Mouse (Mus musculus) WW6 (cell line): ENCODE measurements at regions not wholly inside any gene's neighbourhood (a gene's known extent, or its start where the extent isn't known, plus 50 kb on each side); places are given as distances from the start of the nearest gene placed in this dataset.

Source experiments
- DNase-seq: peaks from one replicate; pipeline ENCODE4 v3.0.0-alpha.2; 2013; ENCODE audit warnings: low read depth, low spot score

DNA sequence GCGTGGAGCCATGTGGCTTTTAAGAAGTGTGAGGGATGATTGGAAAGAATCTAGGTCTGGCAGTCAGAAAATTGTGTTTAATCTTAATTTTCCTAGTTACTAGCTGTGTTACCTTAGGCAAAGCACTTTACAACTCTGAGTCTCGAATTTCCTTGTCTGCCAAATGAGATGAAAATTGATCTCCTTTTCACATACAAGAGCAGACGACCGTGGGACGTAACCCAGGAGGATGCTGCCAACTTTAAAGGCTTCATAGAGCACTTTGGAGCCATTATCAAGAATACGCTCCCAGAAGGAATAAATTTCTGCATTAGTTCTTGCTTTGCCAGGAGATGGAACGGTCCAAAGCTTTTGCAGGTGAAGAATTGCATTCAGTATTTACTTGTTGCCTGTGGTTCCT lies 457.6 kb downstream of the Bcl11a start:
- DNase-seq, result no peak

DNA sequence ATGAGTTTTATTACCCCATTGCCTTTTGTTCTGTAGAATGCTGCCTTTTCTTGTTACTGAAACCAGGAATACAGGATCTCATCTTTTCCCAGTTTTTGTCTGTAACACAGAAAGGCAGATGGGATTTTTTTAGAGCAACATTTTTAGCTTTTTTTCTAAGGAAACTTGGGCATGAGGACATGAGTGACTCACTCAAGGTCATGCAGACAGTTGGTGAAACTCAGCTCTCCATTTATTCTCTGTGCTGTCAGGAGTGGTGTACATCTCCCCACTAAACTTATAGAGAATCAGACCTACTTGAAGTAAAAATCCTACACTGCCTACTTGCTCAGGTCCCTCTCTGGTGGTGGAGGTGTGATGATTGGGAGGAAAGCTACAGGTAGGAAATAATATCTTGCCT lies 459.9 kb downstream of the Bcl11a start:
- DNase-seq, result no peak

DNA sequence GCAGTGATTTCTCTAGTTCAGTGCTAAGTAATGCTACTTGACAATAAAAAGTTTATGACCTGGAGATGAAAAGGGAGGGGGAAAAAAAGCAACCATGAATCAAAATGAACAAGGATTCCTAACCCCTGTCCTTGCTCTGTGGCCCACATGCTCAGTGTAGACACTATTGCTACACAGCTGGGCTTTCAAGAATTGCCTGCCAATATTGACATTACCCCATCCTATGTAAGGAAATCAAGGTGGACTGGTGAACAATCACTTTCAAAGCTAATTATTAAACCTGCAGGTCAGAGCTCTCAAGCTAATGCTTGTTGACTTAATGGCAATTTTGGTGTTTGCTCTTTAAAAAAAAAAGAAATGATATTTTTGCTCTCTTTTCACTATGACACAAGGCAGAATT lies 491.8 kb downstream of the Bcl11a start:
- DNase-seq, result no peak

GRCm38 (mm10) chr11:24613529-24613928 lies 535.7 kb downstream of the Bcl11a start:
- no peak for DNase-seq

DNA sequence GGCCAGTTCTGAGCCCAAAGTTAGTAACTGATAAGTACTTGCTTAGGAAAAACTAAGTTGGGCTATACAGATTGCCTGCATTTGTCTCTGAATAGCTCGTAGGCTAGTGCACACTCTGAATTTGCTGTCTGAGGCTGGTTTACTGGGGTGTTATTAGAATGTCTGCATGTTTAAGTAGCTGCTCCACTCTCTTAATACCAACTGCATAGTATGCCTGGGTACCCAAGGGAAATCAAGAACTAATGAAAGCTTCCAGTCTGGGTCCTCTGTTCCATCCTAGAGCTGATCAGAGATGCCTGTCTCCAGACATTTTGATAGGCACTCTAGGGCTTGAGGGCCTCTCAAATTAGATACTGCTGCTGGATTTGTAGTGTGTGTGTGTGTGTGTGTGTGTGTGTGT lies 537.6 kb downstream of the Bcl11a start:
- no peak for DNase-seq

DNA sequence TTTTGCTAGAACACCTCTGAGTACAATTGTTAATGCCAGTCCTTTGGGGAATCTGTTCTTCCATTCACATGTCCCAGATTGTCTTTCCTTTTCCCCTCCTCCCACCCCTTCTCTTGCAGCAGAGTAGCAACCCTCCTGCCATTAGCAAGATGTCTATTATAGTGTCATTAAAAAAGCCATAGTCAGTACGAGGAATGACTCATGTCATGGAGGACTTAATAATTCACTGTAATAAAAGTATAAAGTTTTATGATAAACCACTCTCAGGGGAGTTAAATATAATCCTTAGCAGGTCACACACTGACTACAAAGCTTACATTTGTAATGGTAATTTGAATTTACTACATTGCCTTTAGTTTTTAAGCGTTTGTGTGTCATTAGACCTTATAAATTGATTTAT lies 540.7 kb downstream of the Bcl11a start:
- no peak for DNase-seq

DNA sequence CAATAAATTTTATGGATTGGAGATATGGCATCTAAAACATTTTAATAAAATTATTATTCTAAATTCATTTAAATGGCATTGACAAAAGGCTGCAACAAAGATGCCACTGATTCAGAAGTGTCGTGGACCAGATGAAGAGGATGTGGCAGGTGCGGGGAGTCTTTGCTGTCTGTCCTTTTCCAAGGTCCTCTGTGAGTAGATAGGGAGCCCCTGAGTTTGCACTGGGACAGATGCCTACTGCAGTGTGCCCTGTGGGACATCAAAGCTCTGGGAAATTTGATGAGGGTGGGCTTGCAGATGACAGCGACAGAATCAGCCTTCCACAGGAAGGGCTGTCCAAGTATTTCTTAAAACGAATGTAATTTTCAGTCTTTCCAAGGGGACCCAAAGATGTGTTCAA lies 541.2 kb downstream of the Bcl11a start:
- no peak for DNase-seq

GRCm38 (mm10) chr11:24628619-24629018 lies 550.8 kb downstream of the Bcl11a start:
- no peak for DNase-seq

- DNase-seq, result no peak
Measured at GRCm38 (mm10) chr11:24629431-24629830, 551.6 kb downstream of the Bcl11a start.

DNA sequence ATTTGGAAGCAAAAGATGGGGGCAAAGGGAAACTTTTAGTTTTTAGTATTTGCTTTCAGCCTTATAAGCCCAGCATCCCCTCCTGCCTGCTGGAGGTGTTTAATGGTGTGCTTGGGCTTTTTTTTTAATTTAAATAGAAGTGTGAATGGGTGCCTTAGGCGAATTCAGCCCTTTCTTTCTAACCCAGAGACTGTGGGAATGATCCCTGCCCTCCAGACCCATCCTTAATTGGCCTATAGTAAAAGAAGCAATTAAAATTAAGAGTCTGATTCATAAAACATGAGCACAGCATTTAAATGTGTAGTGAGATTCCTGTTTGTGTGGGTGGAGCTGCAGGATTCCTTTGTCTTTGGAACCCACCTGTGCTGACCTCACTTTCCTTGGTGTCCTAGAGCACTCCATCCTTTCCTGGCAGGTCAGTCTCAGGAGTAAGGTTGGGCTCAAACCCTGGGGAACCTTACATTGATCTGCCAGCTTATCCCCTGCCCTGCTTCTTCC lies 552.6 kb downstream of the Bcl11a start:
- peak; percentile 18 for DNase-seq

GRCm38 (mm10) chr11:24631651-24632050 lies 553.8 kb downstream of the Bcl11a start:
- DNase-seq, result no peak

DNA sequence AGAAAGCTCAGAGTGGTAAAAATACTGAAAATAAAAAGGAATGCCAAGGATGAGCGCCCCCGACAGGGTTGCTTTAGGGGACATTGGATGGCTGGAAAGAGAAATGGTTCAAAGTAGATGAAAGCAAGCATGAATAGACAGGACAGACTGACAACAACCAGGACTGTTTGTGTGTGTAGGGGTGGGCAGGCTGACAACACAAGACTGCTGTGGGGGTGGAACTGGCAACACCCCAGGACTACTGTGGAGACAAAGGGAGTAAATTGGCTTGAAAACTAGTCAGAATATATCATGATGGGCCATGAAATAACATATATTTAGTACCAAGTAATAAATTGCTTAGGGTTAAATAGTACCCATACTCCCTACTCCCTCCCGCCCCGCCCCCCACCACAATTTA lies 558.9 kb downstream of the Bcl11a start:
- no peak for DNase-seq

DNA sequence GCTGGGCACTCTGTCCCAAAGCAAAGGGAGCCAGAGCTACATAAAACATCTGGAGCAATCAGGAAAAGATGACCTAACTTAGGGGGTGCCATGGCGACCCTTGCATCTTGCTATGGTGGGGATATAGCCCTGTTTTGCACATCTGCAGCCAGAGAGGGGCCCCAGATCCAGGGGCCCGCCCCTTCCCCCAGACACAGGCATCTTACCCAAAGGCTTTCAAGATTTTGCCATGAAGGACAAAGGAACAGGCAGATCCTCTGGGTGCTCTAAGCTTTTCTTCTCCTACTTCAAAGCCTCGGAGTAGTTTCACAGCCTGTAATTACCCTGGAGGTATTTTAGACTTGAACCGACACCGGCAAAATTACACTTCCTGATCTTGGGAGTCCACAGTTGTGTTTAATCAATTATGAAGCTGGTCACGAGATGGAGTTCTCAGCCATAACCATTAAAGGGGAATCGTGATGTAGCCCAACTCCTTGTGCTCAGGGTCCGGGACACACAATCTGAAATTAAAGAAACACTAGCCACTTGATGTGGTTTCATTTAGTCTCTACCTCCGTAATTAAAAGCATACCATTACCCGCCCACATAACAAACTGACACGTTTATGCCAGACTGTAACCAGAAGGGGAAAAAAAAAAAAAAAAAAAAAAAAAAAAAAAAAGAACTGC lies 565.7 kb downstream of the Bcl11a start:
- no peak for DNase-seq

DNA sequence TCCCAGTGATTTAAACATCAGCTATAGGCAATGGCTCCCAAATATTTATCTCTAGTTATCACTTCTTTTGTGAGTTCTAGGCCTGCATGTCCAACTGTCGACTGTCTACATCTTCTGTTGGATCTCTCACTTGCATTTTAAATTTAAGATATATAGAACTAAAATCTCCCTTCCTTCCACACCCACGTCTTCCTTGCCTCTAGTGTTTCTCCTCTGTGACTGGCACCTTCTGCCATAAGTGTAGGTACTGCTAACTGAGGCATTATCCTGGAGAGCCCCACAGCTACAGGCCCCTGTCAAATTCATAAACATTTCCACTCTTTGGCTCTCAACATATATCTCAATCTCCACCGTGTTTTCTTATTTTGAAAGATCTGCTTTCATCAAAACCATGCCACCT lies 575.0 kb downstream of the Bcl11a start:
- no peak for DNase-seq

DNA sequence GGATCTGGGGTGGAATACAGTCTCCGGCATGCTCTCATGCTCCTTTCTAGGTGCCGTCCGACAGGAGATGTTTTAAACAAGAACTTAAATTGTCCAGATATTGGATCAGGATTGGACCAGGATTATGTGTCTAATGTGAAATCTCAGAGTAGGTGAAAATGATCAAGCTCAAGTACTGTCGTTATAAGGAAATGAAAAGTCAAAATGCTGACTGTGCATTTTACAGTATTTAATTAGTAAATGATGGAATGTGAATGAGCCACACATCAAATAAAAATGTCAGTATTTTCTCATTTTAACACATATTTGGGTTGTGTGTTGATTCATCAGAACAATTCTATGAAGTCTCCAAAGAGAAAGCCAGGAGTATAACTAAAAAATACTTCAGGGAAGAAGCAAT lies 586.2 kb downstream of the Bcl11a start:
- DNase-seq, result no peak

GRCm38 (mm10) chr11:24665310-24665709 lies 587.5 kb downstream of the Bcl11a start:
- DNase-seq, result no peak

DNA sequence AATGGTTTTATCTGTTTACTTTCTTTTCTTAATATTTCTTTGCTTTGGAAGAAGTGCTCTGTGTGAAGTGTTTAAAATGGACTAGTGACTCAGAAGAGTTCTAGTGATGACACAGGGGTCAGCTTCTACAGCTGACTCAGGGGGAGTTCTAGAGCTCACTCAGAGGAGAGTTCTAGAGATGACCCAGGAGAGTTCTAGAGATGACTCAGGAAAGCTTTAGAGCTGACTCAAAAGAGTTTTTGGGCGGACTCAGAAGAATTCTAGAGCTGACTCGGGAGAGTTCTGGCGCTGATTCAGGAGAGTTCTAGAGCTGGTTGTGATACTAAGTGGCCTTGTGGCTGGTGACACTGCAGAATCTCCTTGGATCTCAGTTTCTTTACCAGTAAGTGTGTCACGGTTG lies 593.8 kb downstream of the Bcl11a start:
- no peak for DNase-seq

DNA sequence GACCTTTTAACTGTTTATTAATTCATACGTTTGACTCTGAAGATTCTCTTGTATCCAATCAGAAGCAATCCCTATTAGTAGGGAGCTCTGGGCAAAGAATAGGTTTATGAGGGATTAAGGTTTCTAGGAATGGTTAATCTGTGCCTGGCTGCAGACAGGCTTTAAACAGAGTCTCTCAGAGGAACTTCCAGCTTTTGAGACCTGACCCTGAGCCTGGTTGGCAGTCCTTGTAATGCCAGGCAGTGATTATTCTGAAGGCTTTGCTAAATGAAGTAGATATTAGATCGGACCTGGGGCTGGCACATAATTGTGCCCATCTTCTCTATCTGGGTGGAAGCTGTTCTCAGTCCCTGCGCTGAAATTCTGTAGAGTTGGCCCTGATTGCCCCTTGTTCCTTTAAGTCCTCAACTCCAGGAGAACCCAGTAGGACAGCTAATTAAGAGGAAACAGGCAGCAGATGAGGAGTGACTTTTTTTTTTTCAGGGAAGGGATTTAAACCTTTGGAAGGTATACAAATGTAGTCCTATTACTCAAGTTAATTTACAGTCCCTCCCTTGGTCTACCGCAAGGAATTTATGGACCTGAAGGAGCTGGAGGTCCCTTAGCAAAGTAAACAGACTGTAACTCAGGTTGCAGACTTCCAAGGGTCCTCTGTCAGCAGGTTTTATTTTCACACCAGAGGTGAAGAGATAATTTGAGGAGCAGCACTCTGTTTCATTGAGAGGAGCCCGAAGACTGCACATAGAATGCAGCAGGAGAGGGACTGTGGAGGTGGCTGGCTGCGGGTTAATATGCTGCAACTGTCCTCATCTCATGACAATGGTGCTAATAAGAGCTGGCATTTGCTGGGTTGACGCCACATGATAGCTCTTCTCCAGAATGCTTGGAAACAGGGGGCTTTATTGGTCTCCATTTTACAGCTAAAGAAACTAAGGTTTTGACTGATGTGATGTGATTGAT lies 595.7 kb downstream of the Bcl11a start:
- no peak for DNase-seq

DNA sequence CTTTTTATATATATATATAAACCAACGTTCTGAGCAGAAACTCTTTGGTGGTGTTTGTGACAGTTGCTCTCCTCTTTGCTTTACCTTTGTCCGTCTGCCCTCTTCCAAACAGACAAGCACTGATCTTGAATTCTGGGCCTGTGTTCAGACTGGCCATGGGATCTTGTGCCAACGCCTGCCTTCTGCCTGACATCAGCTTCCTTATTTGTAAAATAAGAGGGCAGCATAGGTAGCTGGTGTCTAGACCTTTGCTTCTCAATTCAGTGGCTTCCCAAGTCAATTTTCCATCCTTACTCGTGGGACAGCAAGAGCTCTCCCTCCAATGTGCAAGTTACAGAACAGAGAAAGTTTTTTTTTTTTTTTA lies 596.3 kb downstream of the Bcl11a start:
- no peak for DNase-seq

DNA sequence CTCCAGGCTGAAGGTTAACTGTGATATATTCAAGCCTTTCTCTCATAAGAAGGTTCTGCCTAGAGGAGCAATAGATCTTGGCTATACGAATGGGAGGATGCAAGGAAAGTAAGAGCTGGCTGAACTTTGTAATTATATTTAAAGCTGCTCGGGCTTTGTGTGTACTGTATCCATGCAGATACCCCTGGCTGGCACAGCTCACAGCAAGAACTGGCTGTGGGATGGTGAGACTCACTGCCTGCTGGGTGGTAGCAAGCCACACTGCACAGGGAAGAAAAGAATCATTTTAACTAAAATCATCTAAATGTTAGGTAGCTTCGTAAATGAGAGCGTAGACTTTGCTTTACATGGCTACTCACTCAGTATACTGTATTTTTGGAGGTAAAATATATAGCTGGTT lies 599.2 kb downstream of the Bcl11a start:
- DNase-seq, result no peak

GRCm38 (mm10) chr11:24679581-24679980 lies 601.7 kb downstream of the Bcl11a start:
- DNase-seq, result no peak

DNA sequence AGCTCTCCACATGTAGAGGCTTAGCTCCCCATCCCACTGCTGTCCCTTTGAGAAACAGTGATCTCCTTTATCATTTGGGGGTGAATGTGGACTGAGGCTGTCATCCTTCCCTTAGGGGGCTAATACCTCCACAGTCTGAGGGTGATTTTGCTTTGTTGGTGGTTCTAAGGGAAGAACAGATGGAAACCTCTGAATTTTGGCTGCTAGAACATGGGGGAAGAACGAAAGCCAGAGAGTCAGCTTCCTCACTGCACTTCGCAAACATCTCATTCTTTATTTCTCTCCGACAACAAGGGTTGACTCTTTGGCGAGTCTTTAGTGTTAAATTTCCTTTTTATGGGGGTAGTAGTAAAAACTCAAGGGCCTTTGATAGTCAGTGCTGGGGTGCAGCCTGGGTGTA lies 604.6 kb downstream of the Bcl11a start:
- no peak for DNase-seq
